Mouse (Mus musculus): ENCODE measurements around the gene Gm10271. TPM values are rescaled to one million over a fixed set of nuclear protein-coding genes. Genes with fewer than 3 reads are reported as not detected.

Gm10271 gene
- polyA plus RNA-seq, 1 experiment from 2014 or later: not detected

DNA sequence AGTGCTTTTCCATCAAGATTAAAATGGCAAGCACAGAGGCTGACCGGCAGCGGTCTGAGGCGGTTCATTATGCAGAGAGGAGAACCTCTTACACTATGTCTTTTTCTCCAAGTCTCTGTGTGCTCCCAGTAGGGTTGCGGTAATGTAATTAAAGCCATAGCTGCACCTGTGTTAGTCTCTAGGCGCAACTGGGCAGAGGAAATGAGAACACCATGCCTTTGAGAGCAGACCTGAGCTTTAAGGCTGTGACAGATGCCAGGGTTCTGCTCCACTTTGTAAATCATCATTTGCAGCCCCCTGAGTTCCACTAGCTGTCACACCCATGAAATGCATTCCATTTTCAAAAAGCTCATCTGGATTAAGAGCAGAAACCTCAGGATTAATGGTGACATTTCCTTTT, 32.3 kb upstream of the Gm10271 start:
- Histone ChIP-seq H3K36me3 (ENCODE audit: control insufficient read depth, insufficient read depth, low read length) (no peaks in the 10 kb centered on the region), H3K4me1 (ENCODE audit: control insufficient read depth, insufficient read depth, low read length) (no peaks in the 10 kb centered on the region; the same call in 1 of the 2 replicates), H3K4me2 (ENCODE audit: low read length) (no peak overlapping the region), H3K27ac (ENCODE audit: low read length) (no peak overlapping the region), H3K9me3 (replicated peaks; ENCODE audit: control insufficient read depth, low read length, poor library complexity, severe bottlenecking) (no peaks in the 10 kb centered on the region), H3K4me3 (ENCODE audit: low read depth, low read length) (no peak overlapping the region), H3K9ac (ENCODE audit: low read depth, low read length) (no peak overlapping the region), H3K27me3 (ENCODE audit: control insufficient read depth, insufficient read depth, low read depth, low read length) (no peaks in the 10 kb centered on the region)
- no peak for ATAC-seq
- 41% methylated on average over 5 of the region's 5 CpGs for WGBS

DNA sequence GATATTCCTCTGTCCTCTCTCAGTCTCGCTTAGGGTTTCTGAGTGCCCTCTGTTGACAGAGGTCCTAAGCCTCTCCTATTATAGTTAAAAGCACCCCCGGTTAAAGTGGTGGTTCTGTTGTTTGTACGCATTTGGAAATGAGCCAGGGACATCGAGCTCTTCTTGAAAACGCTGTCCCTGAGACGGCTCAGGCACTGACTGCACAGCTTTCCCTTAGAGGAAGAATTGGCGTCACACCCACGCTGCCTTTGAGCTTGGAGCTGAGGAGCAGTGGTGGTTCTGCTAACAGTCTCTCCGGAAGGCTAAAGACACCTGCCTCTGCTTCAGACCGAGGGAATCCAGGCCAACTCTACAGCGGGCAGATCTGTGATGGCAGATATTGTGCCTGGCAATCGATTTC, 28.6 kb upstream of the Gm10271 start:
- WGBS: 54% methylated on average over 12 of the region's 12 CpGs
- ATAC-seq: no peak
- H3K27ac ChIP-seq (ENCODE audit: low read length): no peak overlapping the region
- no peaks in the 10 kb centered on the region for H3K27me3 ChIP-seq (ENCODE audit: control insufficient read depth, insufficient read depth, low read depth, low read length)
- no peak overlapping the region for H3K4me3 ChIP-seq (ENCODE audit: low read depth, low read length)
- H3K4me1 ChIP-seq (ENCODE audit: control insufficient read depth, insufficient read depth, low read length): no peaks in the 10 kb centered on the region; the same call in 1 of the 2 replicates
- H3K36me3 ChIP-seq (ENCODE audit: control insufficient read depth, insufficient read depth, low read length): no peaks in the 10 kb centered on the region
- H3K9ac ChIP-seq (ENCODE audit: low read depth, low read length): no peak overlapping the region
- H3K9me3 ChIP-seq (replicated peaks; ENCODE audit: control insufficient read depth, low read length, poor library complexity, severe bottlenecking): no peaks in the 10 kb centered on the region
- no peak overlapping the region for H3K4me2 ChIP-seq (ENCODE audit: low read length)

DNA sequence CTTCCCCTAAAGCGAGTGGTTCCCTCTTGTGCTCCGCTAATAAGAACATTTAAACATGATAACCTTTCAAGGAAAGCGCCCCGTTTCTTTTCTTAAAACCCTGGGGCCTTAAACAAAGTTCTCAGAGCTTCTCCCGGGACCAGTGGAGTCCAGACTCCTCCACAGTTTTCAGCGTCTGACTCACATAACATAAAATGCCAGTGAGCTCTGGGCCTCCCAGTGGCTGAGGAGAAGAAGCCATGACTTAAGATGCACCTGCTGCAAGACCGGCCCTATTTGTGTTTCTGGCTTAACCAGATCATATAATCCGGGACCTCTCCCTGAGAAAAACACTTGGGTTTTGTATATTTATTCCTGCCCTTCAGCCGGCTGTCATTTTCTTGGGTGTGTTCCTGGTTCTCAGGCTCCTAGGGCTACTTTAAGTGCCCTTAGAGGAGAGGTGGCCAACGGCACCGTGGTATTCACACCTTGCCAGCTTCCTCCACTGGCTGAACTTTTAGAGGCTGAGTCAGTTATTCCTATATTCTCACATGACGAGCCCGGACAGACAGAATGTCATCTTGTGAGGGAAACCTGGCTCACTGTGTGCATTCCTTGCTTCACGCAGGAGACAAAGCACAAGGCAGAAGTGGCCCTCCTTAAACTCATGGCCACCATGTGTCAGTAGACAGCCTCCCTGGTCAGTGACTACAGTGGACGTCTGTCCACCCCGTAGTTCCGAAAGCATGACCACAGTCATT, 26.5 kb upstream of the Gm10271 start:
- Histone ChIP-seq H3K4me3 (ENCODE audit: low read depth, low read length) (no peak overlapping the region), H3K4me2 (ENCODE audit: low read length) (no peak overlapping the region), H3K4me1 (ENCODE audit: control insufficient read depth, insufficient read depth, low read length) (no peaks in the 10 kb centered on the region), H3K27me3 (ENCODE audit: control insufficient read depth, insufficient read depth, low read depth, low read length) (no peaks in the 10 kb centered on the region), H3K9ac (ENCODE audit: low read depth, low read length) (no peak overlapping the region), H3K36me3 (ENCODE audit: control insufficient read depth, insufficient read depth, low read length) (no peaks in the 10 kb centered on the region), H3K9me3 (replicated peaks; ENCODE audit: control insufficient read depth, low read length, poor library complexity, severe bottlenecking) (no peaks in the 10 kb centered on the region), H3K27ac (ENCODE audit: low read length) (no peak overlapping the region)
- ATAC-seq: no peak
- WGBS: 86% methylated on average over 17 of the region's 17 CpGs

DNA sequence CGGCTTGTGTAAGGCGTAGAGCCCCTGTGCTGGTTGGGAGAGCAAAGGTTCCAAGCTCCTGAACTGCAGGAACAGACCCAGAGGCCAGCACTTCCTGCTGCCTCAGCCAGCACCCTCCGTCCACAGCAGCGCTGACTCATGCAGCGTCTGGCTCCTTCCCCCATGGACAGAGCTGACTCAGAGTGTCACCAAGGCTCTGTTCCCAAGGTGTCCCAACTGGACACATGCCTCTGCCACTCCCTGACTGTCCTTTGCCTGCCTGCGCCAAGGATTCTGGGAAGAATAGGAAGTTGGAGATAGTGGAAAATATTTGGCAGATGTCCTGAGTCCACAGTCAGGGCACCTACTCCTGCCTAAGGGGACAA, 23.8 kb upstream of the Gm10271 start:
- H3K27me3 ChIP-seq (ENCODE audit: control insufficient read depth, insufficient read depth, low read depth, low read length): no peaks in the 10 kb centered on the region
- H3K9me3 ChIP-seq (replicated peaks; ENCODE audit: control insufficient read depth, low read length, poor library complexity, severe bottlenecking): no peaks in the 10 kb centered on the region
- no peak for ATAC-seq
- no peak overlapping the region for H3K4me2 ChIP-seq (ENCODE audit: low read length)
- no peak overlapping the region for H3K27ac ChIP-seq (ENCODE audit: low read length)
- H3K4me1 ChIP-seq (ENCODE audit: control insufficient read depth, insufficient read depth, low read length): no peaks in the 10 kb centered on the region
- H3K4me3 ChIP-seq (ENCODE audit: low read depth, low read length): no peak overlapping the region
- 84% methylated on average over 6 of the region's 6 CpGs for WGBS
- H3K9ac ChIP-seq (ENCODE audit: low read depth, low read length): no peak overlapping the region
- no peaks in the 10 kb centered on the region for H3K36me3 ChIP-seq (ENCODE audit: control insufficient read depth, insufficient read depth, low read length)

DNA sequence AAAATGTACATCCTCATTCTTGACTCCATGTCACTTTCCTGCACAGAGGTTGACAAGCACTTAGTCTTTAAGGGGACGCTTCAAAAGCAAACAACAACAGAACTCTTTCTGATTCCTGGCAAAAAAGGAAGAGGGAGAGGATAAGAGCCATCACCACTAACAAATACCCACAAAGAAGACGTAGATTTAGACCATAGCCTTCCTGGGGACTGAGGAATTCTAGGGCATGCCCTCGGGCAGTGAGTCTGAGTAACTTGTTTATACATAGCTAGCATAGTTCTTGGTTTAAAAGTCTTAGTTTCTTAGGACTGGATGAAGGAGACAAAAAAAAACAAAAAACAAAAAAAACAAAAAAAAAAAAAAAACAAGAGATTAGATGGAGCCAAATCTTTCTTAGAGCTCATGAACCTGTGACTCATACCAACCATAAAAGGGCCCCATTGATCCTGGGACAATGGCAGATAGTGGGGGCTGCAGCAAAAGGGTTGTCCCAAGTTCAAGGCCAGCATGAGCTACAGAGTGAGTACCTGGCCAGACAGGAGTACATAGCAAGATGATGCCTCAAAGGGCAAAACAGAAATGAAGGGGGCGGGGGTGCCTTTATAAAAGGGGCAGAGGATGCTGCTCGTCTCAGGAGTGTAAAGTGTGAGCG, 23.3 kb upstream of the Gm10271 start:
- no peaks in the 10 kb centered on the region for H3K27me3 ChIP-seq (ENCODE audit: control insufficient read depth, insufficient read depth, low read depth, low read length)
- no peaks in the 10 kb centered on the region for H3K4me1 ChIP-seq (ENCODE audit: control insufficient read depth, insufficient read depth, low read length)
- H3K4me2 ChIP-seq (ENCODE audit: low read length): no peak overlapping the region
- H3K9ac ChIP-seq (ENCODE audit: low read depth, low read length): no peak overlapping the region
- WGBS: 73% methylated on average over 6 of the region's 6 CpGs
- no peak overlapping the region for H3K27ac ChIP-seq (ENCODE audit: low read length)
- no peaks in the 10 kb centered on the region for H3K9me3 ChIP-seq (replicated peaks; ENCODE audit: control insufficient read depth, low read length, poor library complexity, severe bottlenecking)
- no peaks in the 10 kb centered on the region for H3K36me3 ChIP-seq (ENCODE audit: control insufficient read depth, insufficient read depth, low read length)
- H3K4me3 ChIP-seq (ENCODE audit: low read depth, low read length): no peak overlapping the region
- no peak for ATAC-seq

DNA sequence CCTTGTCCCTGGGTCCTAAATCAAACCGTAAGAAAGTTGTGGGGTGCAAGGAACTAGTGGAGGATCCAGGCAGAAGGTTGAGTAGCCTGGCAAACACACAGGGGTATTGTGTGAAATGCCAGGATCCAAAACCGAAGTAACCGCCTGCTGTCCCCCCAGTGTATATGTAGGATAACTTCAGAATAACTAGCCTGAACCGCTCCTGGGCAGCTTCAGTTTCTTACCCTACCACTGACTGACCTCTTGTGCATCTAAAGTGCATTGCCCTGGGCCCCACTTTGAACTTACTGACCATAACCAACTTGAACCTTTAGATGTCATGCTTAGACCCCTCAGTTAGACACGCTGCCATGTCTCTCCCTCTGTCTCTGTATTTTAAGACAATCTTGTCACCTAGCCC, 22.8 kb upstream of the Gm10271 start:
- H3K4me1 ChIP-seq (ENCODE audit: control insufficient read depth, insufficient read depth, low read length): no peaks in the 10 kb centered on the region
- H3K9me3 ChIP-seq (replicated peaks; ENCODE audit: control insufficient read depth, low read length, poor library complexity, severe bottlenecking): no peaks in the 10 kb centered on the region
- no peak for ATAC-seq
- H3K9ac ChIP-seq (ENCODE audit: low read depth, low read length): no peak overlapping the region
- 81% methylated on average over 5 of the region's 5 CpGs for WGBS
- H3K36me3 ChIP-seq (ENCODE audit: control insufficient read depth, insufficient read depth, low read length): no peaks in the 10 kb centered on the region
- no peak overlapping the region for H3K4me3 ChIP-seq (ENCODE audit: low read depth, low read length)
- H3K27me3 ChIP-seq (ENCODE audit: control insufficient read depth, insufficient read depth, low read depth, low read length): no peaks in the 10 kb centered on the region
- no peak overlapping the region for H3K4me2 ChIP-seq (ENCODE audit: low read length)
- no peak overlapping the region for H3K27ac ChIP-seq (ENCODE audit: low read length)

DNA sequence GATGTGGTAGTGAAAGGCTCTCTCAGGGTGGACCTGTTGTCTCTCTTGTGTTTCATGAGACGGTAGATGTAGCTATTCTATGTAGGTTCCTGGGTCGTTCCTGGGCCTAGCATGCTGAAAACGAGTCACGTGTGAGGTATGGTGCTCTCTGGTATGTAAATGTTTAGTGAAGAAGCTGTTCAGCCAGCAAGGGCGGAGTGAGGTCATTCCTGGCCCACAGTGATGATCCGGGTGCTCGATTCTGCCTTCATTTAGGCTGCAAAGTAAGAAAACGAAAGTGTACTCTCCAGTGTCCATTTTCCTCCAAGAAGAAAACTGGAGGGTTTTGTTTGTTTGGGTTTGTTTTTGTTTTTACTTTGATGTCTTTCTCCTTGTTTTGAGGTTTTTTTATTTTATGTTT, 21.6 kb upstream of the Gm10271 start:
- no peak for ATAC-seq
- Histone ChIP-seq H3K27ac (ENCODE audit: low read length) (no peak overlapping the region), H3K4me1 (ENCODE audit: control insufficient read depth, insufficient read depth, low read length) (no peaks in the 10 kb centered on the region), H3K4me3 (ENCODE audit: low read depth, low read length) (no peak overlapping the region), H3K9me3 (replicated peaks; ENCODE audit: control insufficient read depth, low read length, poor library complexity, severe bottlenecking) (no peaks in the 10 kb centered on the region), H3K9ac (ENCODE audit: low read depth, low read length) (no peak overlapping the region), H3K27me3 (ENCODE audit: control insufficient read depth, insufficient read depth, low read depth, low read length) (no peaks in the 10 kb centered on the region), H3K4me2 (ENCODE audit: low read length) (no peak overlapping the region), H3K36me3 (ENCODE audit: control insufficient read depth, insufficient read depth, low read length) (no peaks in the 10 kb centered on the region)
- 91% methylated on average over 8 of the region's 8 CpGs for WGBS

DNA sequence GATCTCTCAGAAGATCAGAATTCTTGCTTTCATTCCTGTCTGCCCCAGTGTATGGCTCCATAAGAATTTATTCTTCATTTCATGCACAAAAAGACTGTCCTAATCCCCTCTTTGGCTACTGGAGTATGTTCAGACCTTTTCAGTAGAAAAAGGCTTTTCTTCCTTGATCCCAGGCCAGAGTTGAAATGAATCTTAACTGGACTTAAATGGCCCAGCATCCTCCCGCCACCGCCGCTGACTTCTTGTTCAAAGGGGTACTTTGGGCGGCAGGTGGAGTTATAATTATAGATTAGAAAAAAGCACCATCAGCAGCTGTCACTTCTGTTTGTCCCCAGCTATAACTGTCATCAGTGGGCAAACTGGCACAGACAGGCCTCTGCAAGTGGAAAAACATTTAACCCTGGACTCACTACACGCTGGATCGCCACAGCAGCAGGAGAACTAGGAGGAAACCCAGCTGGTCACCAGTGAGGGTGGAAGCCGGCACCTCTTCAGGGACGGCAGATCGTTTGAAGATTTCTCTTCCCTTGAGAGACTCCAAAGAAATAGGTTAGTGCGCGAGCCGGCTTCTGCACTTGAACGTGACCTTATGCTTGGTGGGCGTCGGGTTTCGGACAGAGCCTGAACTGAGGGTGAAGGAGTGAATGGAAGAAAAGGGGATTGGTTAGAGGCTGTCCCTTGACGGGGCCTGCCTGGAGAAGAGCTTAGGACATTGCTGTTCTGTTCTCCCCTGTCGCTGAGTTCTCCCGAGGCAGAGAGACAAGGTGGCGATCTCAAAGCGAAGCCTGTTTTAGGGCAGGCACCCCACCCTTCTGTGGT, 14.1 kb upstream of the Gm10271 start, which contains the start of gene Best3:
Best3 (plus strand) TSS at position 51 of the 819 bp plus-strand sequence.
- WGBS: 18% methylated on average over 21 of the region's 21 CpGs
- Histone ChIP-seq H3K9ac (ENCODE audit: low read depth, low read length) (no peak within 1 kb of the TSS), H3K27ac (ENCODE audit: low read length) (no peak within 1 kb of the TSS), H3K4me1 (ENCODE audit: control insufficient read depth, insufficient read depth, low read length) (peaks cover 14% of the 10 kb centered on the region), H3K27me3 (ENCODE audit: control insufficient read depth, insufficient read depth, low read depth, low read length) (no peaks in the 10 kb centered on the region), H3K4me3 (ENCODE audit: low read depth, low read length) (no peak within 1 kb of the TSS), H3K4me2 (ENCODE audit: low read length) (peak within 1 kb of the TSS; percentile 18; the same call in 1 of the 2 replicates), H3K36me3 (ENCODE audit: control insufficient read depth, insufficient read depth, low read length) (no peaks in the 10 kb centered on the region), H3K9me3 (replicated peaks; ENCODE audit: control insufficient read depth, low read length, poor library complexity, severe bottlenecking) (no peaks in the 10 kb centered on the region)
- peak; percentile 49; the same call in 1 of the 2 replicates for ATAC-seq

- no peaks in the 10 kb centered on the region for H3K36me3 ChIP-seq (ENCODE audit: control insufficient read depth, insufficient read depth, low read length)
- H3K9me3 ChIP-seq (replicated peaks; ENCODE audit: control insufficient read depth, low read length, poor library complexity, severe bottlenecking): no peaks in the 10 kb centered on the region
- peaks cover 14% of the 10 kb centered on the region for H3K4me1 ChIP-seq (ENCODE audit: control insufficient read depth, insufficient read depth, low read length)
- H3K27me3 ChIP-seq (ENCODE audit: control insufficient read depth, insufficient read depth, low read depth, low read length): no peaks in the 10 kb centered on the region
- WGBS: 49% methylated on average over 12 of the region's 12 CpGs
- no peak for ATAC-seq
- H3K4me2 ChIP-seq (ENCODE audit: low read length): no peak overlapping the region
- H3K9ac ChIP-seq (ENCODE audit: low read depth, low read length): no peak overlapping the region
- no peak overlapping the region for H3K27ac ChIP-seq (ENCODE audit: low read length)
- H3K4me3 ChIP-seq (ENCODE audit: low read depth, low read length): no peak overlapping the region
Observed at GRCm38 (mm10) chr10:116984836-116985235, 12.4 kb upstream of the Gm10271 start.
